Mouse (Mus musculus) stomach, postnatal 0 days (tissue): Measurements from ENCODE around the gene Rtn4rl2.

ENCODE experiments used
- CTCF ChIP-seq: IDR thresholded peaks from 2 replicates; pipeline ENCODE4 v1.5.1; 2016; ENCODE audit warnings: antibody characterized with exemption, low read depth, mild to moderate bottlenecking, moderate library complexity
- EP300 ChIP-seq: optimal IDR thresholded peaks from 2 replicates; pipeline ENCODE3; 2016; ENCODE audit warnings: antibody characterized with exemption

DNA sequence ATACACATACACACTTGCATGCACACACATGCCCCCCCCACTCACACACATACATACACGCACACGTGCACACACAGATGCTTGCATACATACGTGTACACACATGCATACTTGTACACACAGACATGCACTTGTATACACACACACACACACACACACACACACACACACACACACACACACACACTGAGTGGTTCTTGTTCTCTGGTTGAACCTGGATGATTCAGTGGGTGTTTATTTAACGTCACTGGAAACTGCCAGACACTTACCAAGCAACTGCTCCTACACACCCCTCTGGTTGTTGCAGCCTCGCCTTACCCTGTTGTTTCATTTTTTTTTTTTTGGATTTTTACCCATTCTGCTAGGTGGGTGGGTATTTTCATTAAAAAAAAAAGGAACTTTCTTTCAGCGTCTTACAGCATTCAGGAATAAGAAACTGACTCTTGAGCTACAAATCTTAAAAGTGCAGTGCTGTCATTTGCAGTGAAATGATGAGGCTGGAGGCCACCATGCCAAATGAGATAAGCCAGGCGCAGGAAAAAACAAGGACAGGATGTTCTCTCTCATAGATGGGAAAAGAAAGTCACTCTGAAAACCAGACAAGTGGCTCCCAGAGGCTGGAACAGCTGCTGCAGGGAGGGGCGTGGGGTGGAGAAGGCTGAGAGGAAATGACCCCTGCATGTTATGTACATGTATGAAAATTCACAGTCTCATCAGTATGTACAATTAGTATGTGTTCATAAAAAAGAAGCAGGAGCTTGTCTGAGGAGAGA is 30.2 kb upstream of the Rtn4rl2 start:
- TF ChIP-seq CTCF (no peak), EP300 (no peak)
